Mouse (Mus musculus) megakaryocyte, embryonic 14.5 days (primary cell): ENCODE measurements around the gene Cntd1. TPM values are rescaled to one million over a fixed set of nuclear protein-coding genes. Genes with fewer than 3 reads are reported as not detected.
A peak's percentile ranks its signal among the peaks of the same experiment; 100 is the strongest.
"Not testable (repeated sequence)": the region's sequence is repeated elsewhere in the genome, so short reads cannot be mapped to it uniquely, and the experiment has no call there.

Experiments
- H3K27me3 ChIP-seq: replicated peaks from 2 replicates; pipeline ENCODE3; 2012; ENCODE audit warnings: inconsistent platforms
- H3K36me3 ChIP-seq: replicated peaks from 2 replicates; pipeline ENCODE3; 2012; ENCODE audit warnings: low read length, inconsistent platforms, mixed read lengths
- H3K4me1 ChIP-seq: 2 replicates; pipeline ENCODE4 v1.6.1; 2012; ENCODE audit warnings: inconsistent platforms
- H3K4me3 ChIP-seq: replicated peaks from 2 replicates; pipeline ENCODE3; 2012; ENCODE audit warnings: moderate library complexity, mild to moderate bottlenecking, inconsistent platforms
- H3K9me3 ChIP-seq: 2 replicates; pipeline ENCODE4 v1.6.1; 2012; ENCODE audit warnings: inconsistent platforms
- FLI1 ChIP-seq: IDR thresholded peaks from 2 replicates; pipeline ENCODE4 v1.6.1; 2012; ENCODE audit warnings: low read length, inconsistent platforms, mixed read lengths
- GATA1 ChIP-seq: IDR thresholded peaks from 3 replicates; pipeline ENCODE4 v1.6.1; 2012; ENCODE audit warnings: mixed read lengths, low read length, inconsistent platforms, borderline replicate concordance
- polyA plus RNA-seq: library from polyadenylated mRNA; stranded (reverse); fragments of >175 nt; gene quantifications from 2 replicates; pipeline ENCODE4 v1.2.3, GENCODE M21; 2012; ENCODE audit warnings: low replicate concordance; ENCODE audit not compliant: insufficient read depth

Cntd1 gene
- polyA plus RNA-seq, 1 experiment = not detected

GRCm38 (mm10) chr11:101328941-101329635 is 50.3 kb downstream of the Cntd1 start:
- TF ChIP-seq FLI1 (no peak), GATA1 (no peak)
- Histone ChIP-seq H3K4me1 (peaks cover 11% of the 10 kb centered on the region), H3K9me3 (no peaks in the 10 kb centered on the region), H3K4me3 (no peak overlapping the region), H3K36me3 (peaks cover 42% of the 10 kb centered on the region), H3K27me3 (peaks cover 8% of the 10 kb centered on the region)

- TF ChIP-seq GATA1 (no peak), FLI1 (no peak)
- Histone ChIP-seq H3K36me3 (peaks cover 29% of the 10 kb centered on the region), H3K9me3 (no peaks in the 10 kb centered on the region), H3K4me3 (no peak within 1 kb of the TSS), H3K4me1 (peaks cover 18% of the 10 kb centered on the region), H3K27me3 (peaks cover 8% of the 10 kb centered on the region)
Observed at GRCm38 (mm10) chr11:101330371-101330924, 51.6 kb downstream of the Cntd1 start, which contains the start of gene Aoc3. Aoc3 (plus strand) TSS chr11:101330605.

- Histone ChIP-seq H3K36me3 (peaks cover 23% of the 10 kb centered on the region), H3K4me1 (peaks cover 21% of the 10 kb centered on the region), H3K27me3 (peaks cover 12% of the 10 kb centered on the region)
- H3K4me3 ChIP-seq, H3K9me3 ChIP-seq: not testable (repeated sequence)
Observed at GRCm38 (mm10) chr11:101330961-101331360, 52.1 kb downstream of the Cntd1 start.

- no peak overlapping the region for H3K4me3 ChIP-seq
- peaks cover 16% of the 10 kb centered on the region for H3K36me3 ChIP-seq
Observed at GRCm38 (mm10) chr11:101332537-101332936, 53.7 kb downstream of the Cntd1 start.

DNA sequence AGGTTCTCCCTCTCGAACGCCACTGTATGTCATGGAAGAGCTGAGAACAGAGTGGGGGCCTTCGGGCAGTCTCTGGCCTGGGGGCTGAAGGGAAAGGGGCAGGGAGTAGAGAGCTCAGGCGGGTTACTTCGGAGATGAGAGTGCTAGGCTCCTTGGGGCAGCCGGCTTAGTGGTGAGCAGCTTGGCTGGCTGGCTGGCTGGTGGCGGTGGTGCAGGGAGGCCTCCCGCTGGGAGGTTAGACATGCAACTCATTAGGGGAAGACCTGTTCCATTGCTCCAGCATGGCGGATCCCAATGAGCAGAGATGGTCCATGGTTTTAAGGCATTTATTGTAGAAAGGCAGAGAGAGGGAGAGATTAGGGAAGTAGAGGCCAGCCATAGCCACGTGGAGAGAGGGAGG is 55.2 kb downstream of the Cntd1 start:
- Histone ChIP-seq H3K4me3 (no peak overlapping the region), H3K36me3 (peaks cover 3% of the 10 kb centered on the region), H3K9me3 (no peaks in the 10 kb centered on the region), H3K27me3 (peaks cover 16% of the 10 kb centered on the region), H3K4me1 (peaks cover 38% of the 10 kb centered on the region)
- no peak for TF ChIP-seq GATA1
- no peak for TF ChIP-seq FLI1

More at GRCm38 (mm10) chr11:101332537-101332936, 53.7 kb downstream of the Cntd1 start:
- Histone ChIP-seq H3K4me1 (peaks cover 34% of the 10 kb centered on the region), H3K9me3 (no peaks in the 10 kb centered on the region), H3K27me3 (peaks cover 15% of the 10 kb centered on the region)
- TF ChIP-seq GATA1 (no peak), FLI1 (no peak)

DNA sequence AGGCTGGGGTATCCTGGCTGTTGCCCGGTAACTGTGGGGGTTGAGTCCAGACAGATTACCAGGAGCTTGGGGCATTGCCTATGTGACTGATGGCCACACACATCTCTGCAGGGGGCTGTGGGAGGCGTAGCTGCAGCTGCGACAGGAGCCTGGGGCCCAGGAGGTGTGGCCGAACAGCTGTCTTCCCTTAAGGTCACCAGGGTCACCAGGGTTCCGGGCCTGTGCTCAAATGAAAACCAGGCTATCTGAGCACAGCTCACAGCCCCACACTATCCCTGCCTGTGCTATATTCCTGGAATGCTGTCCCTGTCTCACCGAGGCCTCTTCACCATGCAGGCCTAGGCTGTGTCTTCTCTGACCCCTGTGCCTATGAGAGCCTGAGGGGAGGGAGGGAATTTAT is 55.7 kb downstream of the Cntd1 start:
- H3K9me3 ChIP-seq = no peaks in the 10 kb centered on the region
- TF ChIP-seq GATA1 = no peak
- TF ChIP-seq FLI1 = no peak

GRCm38 (mm10) chr11:101335685-101336084 is 56.9 kb downstream of the Cntd1 start:
- no peak overlapping the region for H3K4me3 ChIP-seq
- peaks cover 16% of the 10 kb centered on the region for H3K27me3 ChIP-seq
- no peaks in the 10 kb centered on the region for H3K36me3 ChIP-seq
- peaks cover 36% of the 10 kb centered on the region for H3K4me1 ChIP-seq
- no peaks in the 10 kb centered on the region for H3K9me3 ChIP-seq
- TF ChIP-seq GATA1 = no peak

More for the DNA sequence above, 55.7 kb downstream of the Cntd1 start:
- H3K36me3 ChIP-seq = no peaks in the 10 kb centered on the region
- no peak overlapping the region for H3K4me3 ChIP-seq
- H3K4me1 ChIP-seq = peaks cover 36% of the 10 kb centered on the region
- peaks cover 16% of the 10 kb centered on the region for H3K27me3 ChIP-seq

GRCm38 (mm10) chr11:101338123-101338760 is 59.4 kb downstream of the Cntd1 start:
- Histone ChIP-seq H3K4me1 (peaks cover 36% of the 10 kb centered on the region), H3K9me3 (no peaks in the 10 kb centered on the region), H3K27me3 (peaks cover 17% of the 10 kb centered on the region), H3K4me3 (peak overlapping the region; percentile 83), H3K36me3 (no peaks in the 10 kb centered on the region)
- TF ChIP-seq FLI1 = no peak
- TF ChIP-seq GATA1 = no peak

Other genes with a start within 250 kb of the Cntd1 start
- gene Naglu, start 209.0 kb upstream of the Cntd1 start, polyA plus RNA-seq = 30.7 and 32.1 TPM in 2 replicates
- 3.5 and 5.8 TPM in 2 replicates for gene Hsd17b1, start 200.6 kb upstream of the Cntd1 start, polyA plus RNA-seq
- 17.7 and 36.8 TPM in 2 replicates for gene Coasy, start 196.4 kb upstream of the Cntd1 start, polyA plus RNA-seq
- gene Mlx, start 191.7 kb upstream of the Cntd1 start, polyA plus RNA-seq = 2.8 and 12.4 TPM in 2 replicates
- 10.4 TPM in 1 of 2 replicates, not detected in the other for gene Psmc3ip, start 183.6 kb upstream of the Cntd1 start, polyA plus RNA-seq
- 1.6 and 6.2 TPM in 2 replicates for gene Retreg3, start 159.1 kb upstream of the Cntd1 start, polyA plus RNA-seq
- gene Tubg1, start 159.1 kb upstream of the Cntd1 start, polyA plus RNA-seq = 63.2 and 80.7 TPM in 2 replicates
- gene Tubg2, start 123.1 kb upstream of the Cntd1 start, polyA plus RNA-seq = not detected in 2 replicates
- 0.72 and 0.89 TPM in 2 replicates for gene Cntnap1, start 108.5 kb upstream of the Cntd1 start, polyA plus RNA-seq
- gene Plekhh3, start 107.7 kb upstream of the Cntd1 start, polyA plus RNA-seq = 2.3 and 6.6 TPM in 2 replicates
- 0.13 TPM in 1 of 2 replicates, not detected in the other for gene Ccr10, start 103.6 kb upstream of the Cntd1 start, polyA plus RNA-seq
- gene Ezh1, start 52.5 kb upstream of the Cntd1 start, polyA plus RNA-seq = 0.65 and 2.0 TPM in 2 replicates
- gene Ramp2, start 33.0 kb upstream of the Cntd1 start, polyA plus RNA-seq = 0.32 TPM in 1 of 2 replicates, not detected in the other
- 100 and 168 TPM in 2 replicates for gene Vps25, start 25.3 kb upstream of the Cntd1 start, polyA plus RNA-seq
- gene Wnk4, start 18.4 kb upstream of the Cntd1 start, polyA plus RNA-seq = 37.7 and 87.0 TPM in 2 replicates
- gene Coa3, start 102 bp downstream of the Cntd1 start, polyA plus RNA-seq = 9.9 and 21.1 TPM in 2 replicates
- gene Becn1, start 23.3 kb downstream of the Cntd1 start, polyA plus RNA-seq = 43.7 and 96.0 TPM in 2 replicates
- gene Psme3, start 37.2 kb downstream of the Cntd1 start, polyA plus RNA-seq = 32.6 and 45.1 TPM in 2 replicates
- 2.0 and 2.9 TPM in 2 replicates for gene Aoc2, start 46.1 kb downstream of the Cntd1 start, polyA plus RNA-seq
- gene Aoc3, start 51.6 kb downstream of the Cntd1 start, polyA plus RNA-seq = not detected in 2 replicates
- not detected in 2 replicates for gene G6pc, start 88.5 kb downstream of the Cntd1 start, polyA plus RNA-seq
- 5.7 and 39.7 TPM in 2 replicates for gene Aarsd1, start 138.6 kb downstream of the Cntd1 start, polyA plus RNA-seq
- gene Gm27029, start 145.8 kb downstream of the Cntd1 start, polyA plus RNA-seq = not detected in 2 replicates
- gene Rundc1, start 146.1 kb downstream of the Cntd1 start, polyA plus RNA-seq = 3.1 TPM in 1 of 2 replicates, not detected in the other
- 2.8 TPM in 1 of 2 replicates, not detected in the other for gene Ptges3l, start 146.3 kb downstream of the Cntd1 start, polyA plus RNA-seq
- 250 and 697 TPM in 2 replicates for gene Rpl27, start 163.3 kb downstream of the Cntd1 start, polyA plus RNA-seq
- 5.7 and 15.6 TPM in 2 replicates for gene Ifi35, start 169.4 kb downstream of the Cntd1 start, polyA plus RNA-seq
- 2.6 and 2.9 TPM in 2 replicates for gene Rnd2, start 186.0 kb downstream of the Cntd1 start, polyA plus RNA-seq
- gene Vat1, start 187.2 kb downstream of the Cntd1 start, polyA plus RNA-seq = 47.7 and 94.2 TPM in 2 replicates